Mouse (Mus musculus) CD4-positive, CD25-positive, alpha-beta regulatory T cell, adult 4 months (primary cell): ENCODE measurements around the gene Phyhd1. TPM values are rescaled to one million over a fixed set of nuclear protein-coding genes. Genes with fewer than 3 reads are reported as not detected.

Experiments used
- ATAC-seq: one replicate; pipeline ENCODE4 v1.8.0; 2017
- polyA plus RNA-seq, 2 experiments: library from polyadenylated mRNA; unstranded; fragments of 100-300 nt; shearing (Covaris generic); gene quantifications; one replicate each; pipeline ENCODE4 v1.2.1; 2017

Phyhd1 gene
- polyA plus RNA-seq, 2 experiments from 2014 or later: 2.8 to 4.4 TPM

DNA sequence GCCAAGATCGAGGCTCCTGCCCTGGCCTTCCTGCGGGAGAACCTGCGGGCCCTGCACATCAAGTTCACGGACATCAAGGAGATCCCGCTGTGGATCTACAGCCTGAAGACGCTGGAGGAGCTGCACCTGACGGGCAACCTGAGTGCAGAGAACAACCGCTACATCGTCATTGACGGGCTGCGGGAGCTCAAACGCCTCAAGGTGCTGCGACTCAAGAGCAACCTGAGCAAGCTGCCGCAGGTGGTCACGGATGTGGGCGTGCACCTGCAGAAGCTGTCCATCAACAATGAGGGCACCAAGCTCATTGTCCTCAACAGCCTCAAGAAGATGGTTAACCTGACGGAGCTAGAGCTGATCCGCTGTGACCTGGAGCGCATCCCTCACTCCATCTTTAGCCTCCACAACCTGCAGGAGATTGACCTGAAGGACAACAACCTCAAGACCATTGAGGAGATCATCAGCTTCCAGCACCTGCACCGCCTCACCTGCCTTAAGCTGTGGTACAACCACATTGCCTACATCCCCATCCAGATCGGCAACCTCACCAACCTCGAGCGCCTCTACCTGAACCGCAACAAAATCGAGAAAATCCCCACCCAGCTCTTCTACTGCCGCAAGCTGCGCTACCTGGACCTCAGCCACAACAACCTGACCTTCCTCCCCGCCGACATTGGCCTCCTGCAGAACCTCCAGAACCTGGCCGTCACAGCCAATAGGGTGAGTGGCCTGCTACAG is 9.2 kb upstream of the Phyhd1 start:
- no peak for ATAC-seq

DNA sequence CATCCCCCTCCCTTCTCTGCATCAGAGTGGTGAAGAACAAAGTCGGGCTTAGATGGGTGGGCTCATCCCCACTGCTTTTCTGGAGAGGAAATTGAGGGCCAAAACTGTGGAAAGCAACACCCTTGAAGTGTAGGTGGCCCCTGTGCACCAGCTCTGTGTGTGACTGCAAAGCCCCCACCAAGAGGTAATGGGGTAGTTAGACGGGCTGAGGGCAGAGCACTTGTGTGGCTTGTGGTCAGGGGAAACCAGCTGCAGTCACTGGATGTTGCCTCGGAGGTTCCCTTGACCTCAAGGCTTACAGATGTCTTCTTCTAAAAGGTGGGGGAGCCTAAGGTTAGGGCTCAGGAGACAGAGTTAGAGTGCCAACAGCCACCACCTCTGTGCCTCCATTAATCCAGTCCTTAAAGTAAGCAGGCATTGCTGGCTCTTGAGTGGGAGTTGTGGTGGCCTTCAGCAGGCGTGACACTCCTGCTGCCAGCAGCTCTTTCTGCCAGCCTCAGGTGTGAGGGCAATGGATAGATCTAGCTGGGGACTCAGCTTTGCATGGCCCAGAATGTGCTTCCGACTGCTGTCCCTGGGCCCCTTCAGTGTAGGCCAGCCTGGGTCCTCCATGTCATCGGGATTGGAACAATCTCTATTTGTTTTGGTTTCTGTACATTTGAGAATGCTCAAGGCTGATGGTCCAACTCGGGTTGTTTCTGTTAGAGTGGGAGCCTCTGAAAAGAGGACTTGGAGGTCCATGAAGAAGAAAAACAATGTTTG is 8.1 kb upstream of the Phyhd1 start:
- no peak for ATAC-seq

DNA sequence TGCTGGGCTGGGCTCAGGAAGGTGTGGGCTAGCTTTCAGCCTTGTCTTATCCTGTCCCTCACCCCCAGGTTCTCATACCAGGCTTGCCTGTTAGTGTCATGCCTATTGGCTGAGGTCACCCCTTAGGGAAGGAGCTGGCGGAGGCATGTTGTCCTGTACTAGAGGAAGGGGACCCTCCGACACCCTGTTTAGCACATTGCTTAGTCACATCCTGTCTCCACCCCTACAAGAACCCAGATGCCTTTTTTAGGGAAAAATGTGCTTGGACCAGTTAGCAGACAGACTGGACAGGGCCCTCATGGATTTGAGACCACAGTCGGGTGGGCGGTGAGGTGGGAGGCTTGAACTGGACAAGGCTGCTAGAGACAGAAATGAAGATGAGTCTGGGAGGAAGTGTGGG is 7.4 kb upstream of the Phyhd1 start:
- ATAC-seq: peak; percentile 52

DNA sequence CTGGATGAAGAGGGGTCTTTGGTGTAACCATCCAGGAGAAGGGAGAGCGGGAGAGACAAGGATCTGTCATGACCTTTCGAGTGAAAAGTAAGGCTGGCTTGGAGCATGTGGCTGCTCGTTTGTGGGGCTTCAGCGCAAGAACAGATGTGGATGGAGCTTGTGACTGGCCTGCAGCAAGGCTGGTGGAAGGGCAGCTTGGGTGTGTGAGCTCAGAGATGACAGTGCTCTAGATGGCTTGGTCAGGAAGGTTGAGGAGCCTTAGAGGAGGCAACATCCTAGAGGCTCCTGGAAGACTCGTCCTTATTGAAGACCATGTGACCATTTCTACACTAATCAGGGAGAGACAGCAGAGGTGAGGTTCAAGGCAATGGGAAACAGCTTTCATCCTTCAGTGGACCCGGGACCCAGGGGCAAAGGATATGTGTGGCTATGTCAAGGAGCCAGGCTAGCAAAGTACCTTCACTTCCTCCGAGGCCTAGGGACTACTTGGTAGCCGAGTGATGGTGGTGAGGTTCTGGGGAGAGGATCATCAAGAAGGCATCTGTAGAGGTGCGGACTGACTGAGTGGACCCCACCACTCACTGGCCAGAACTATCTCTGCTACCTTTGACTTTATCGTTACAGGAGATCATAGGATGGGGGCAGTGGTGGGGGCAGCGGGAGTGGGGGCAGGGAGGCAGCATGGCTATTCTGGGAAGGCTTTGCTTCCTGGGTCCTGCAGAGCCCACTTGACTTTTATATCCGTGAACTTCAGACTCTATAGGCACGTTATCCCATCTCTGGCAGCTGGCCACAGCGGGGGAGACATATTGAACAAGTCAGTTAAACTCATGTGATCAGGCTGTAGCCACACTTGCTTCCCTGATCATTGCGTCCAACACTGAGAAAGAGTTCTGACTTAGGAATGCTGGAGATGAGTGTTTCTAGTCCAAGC is 6.6 kb upstream of the Phyhd1 start:
- no peak for ATAC-seq

DNA sequence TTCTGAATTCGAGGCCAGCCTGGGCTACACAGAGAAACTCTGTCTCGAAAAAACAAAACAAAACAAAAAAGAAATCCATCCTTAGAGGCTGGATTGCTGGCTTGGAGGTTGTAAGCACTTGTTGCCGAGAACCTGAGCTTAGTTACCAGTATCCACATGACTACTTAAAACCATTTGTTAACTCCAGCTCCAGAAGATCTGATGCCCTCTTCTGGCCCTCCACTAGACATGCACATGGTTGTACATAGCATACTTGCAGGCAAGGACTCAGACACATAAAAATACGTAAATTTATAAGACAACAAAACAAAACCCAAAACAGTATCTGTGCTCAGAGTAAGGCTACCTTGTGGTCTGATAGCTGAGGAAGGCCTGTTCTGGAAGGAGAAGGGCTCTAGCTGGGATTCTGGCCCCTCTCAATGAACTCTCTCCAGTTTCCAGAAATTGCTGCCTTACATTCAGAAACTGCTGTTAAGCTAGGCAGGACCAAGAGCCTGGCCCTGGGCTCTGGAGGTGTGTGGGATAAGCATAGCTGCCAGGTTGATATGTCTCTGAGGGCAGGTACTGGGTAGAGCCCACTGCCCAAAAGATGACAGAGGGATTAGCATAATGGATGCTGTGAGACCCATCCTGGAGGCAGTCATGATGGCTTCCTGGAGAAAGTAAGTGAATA is 4.8 kb upstream of the Phyhd1 start:
- ATAC-seq: no peak

DNA sequence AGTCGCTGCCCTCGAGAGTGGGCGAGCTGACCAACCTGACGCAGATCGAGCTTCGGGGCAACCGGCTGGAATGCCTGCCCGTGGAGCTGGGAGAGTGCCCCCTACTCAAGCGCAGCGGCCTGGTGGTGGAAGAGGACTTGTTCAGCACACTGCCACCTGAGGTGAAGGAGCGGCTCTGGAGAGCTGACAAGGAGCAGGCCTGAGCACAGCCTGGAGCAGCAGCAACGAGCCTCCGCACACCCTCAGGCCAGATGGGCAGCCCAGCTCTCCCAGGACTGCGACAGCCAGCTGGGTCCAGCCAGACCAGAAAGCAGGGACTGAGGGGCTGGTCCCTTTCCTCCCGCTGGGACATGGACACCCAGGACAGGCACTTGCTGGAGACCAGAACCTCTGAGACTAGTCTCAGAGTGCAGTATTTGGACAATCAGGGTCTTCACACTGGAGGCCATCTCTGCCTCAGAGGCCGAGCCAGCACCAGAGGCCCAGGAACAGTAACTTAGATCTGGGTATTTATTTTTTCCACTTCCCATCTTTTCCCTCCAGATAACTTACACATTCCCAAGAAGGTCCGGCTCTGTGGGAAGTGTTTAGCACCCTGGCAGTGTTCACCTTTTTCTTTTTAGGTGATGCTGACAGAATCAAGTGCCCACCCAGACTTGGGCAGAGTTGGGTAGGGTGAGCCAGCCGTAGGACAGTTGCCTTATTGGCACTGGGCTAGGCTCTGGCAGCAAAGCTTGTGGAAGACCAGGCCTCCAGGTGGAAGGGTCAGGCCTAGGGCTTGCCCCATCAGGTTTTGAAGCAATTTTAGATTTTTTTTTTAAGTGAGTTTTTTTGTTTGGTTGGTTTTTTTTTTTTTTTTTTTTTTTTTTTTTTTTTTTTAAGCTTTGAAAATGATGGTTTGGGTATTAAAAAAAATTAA is 3.8 kb upstream of the Phyhd1 start:
- ATAC-seq: no peak

DNA sequence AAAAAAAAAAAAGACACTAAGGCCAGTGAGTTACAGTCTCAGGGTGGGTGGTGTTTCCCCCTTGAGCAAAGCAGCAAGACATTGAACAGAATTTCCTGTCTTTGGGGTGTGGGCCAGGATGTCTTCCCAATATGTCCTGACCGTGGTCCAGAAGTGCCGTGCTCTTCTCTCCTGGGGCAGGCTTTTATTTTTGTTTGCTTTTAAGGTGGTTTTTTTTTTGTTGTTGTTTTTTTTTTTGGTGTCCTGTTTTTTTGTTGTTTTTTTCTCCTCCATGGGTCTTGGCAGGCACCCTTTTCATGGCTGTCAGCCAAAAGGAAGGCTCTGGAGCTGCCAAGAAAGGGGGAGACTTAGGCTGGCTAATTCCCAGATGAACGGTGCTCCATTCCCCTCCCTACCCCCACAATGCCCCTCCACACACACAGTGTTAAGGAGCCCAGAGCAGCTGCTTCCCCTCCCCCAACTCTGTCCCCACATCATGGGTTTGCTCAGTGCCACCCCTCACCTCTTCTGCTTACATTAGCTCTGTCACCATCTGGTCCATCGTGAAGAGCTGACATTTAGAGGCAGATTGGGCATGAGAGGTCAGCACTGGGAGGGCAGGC is 3.1 kb upstream of the Phyhd1 start:
- no peak for ATAC-seq

DNA sequence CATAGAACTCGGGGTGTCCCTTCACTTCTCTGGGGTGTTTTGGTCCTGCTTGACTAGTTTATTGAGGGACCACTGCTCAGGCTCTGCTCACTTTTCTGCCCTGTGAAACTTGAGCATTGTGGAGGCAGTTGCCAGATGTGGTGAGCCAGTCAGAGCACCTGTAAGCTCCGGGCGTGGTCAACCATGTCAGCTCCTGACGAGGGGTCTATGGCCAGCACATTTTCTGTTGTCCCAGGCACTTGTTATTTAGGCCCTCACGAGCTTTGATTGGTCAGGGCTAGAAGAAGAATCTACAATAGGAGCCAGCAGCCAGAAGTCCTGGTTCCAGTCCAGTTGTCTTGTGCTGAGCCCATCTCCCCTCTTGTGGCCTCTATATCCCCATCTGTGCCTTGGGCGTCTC is 2.2 kb upstream of the Phyhd1 start:
- ATAC-seq: no peak

DNA sequence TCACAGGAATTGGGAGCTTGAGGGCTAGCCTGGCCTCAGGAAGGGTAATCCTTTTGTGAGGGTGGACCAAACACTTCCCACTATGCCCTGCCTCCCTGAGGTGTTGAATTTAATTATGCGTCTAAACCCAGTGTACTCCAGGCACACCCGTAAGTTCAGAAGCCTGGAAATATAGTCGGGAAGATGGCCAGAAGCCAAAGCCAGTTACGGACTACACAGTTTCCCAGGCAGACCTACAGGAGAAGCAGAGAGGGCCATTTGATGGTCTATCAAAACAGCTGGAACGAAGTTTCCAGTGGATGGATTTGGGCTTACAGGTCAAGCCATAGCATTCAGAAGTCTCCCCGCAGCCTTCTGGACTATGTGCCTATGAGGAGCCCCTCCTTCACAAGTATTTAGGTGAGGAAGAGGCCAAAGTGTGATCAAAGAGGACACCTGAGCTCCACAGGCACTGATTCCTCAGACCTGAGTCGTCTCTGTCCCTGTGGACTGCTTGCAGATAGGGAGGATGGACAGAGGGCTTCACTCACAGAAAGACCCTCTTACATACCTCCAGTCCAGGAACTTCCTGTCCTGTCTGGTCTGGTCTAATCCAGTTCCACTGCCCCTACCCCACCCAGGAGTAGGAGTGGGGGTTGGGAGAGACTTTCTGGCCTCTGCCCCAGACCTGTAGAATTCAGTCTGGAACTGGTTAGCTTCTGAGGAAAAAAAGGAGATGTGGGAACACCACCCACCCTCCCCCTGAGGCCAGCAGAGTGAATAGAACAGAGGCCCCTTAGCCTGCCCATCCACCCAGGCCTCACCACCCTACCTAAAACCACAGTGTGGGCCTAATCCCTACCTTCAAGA is 1.1 kb upstream of the Phyhd1 start:
- ATAC-seq: no peak

DNA sequence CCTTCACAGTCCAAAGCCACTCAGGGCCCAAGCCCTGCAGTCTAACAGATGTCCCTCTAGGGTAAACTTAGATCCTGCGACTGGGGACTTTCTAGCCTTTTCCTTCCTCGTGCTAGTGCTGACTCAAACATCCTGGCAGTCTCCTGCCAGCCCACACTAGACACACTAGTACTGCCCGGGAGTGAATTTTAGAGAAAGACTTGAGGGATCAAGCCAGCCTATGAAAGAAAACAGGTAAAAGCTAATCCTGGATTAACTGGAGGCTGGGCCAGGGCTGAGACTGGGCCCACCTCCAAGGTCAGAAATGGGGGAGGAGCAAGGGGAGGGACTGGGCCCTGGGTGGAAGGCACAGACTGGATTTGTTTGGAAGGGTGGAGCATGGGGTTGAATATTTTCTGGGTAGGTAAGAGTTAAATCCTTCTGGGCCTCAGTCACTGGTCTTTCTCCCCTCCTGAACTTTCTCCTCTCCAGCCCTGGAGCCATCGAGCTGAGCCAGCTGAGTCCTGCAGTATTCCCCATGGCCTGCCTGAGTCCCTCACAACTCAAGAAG is 464 bp downstream of the Phyhd1 start:
- ATAC-seq: no peak

DNA sequence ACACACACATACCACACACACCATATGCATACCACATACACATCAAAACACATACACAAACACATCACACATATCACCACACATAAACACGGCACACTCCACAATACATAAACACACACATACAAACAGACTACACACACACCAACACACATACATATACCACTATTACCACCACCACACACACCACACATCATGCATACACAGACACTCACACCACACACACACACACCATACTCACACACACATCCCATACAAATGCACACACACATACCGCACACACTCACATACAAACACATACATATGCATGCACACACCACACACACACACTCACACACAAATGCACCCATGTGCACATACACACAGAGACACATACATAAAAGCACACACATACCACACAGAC is 1.5 kb downstream of the Phyhd1 start:
- no peak for ATAC-seq

DNA sequence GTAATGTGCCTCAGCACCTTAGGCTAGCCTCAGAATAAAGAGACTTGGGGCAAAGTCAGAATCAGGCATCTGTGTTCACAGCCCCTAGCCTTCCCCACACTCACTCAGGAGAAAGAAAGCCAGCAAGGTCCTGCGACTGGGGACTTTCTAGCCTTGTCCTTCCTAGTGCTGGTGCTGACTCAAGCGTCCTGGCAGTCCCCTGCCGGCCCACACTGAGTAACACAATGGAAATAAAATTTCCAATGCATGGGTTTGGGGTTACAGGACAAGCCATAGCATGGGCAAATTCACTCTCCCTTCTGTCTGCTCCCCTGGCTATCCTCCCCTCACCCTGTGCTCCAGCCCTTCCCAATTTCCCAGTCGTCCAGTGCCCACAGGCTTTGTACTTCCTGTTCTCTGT is 2.4 kb downstream of the Phyhd1 start:
- ATAC-seq: no peak

DNA sequence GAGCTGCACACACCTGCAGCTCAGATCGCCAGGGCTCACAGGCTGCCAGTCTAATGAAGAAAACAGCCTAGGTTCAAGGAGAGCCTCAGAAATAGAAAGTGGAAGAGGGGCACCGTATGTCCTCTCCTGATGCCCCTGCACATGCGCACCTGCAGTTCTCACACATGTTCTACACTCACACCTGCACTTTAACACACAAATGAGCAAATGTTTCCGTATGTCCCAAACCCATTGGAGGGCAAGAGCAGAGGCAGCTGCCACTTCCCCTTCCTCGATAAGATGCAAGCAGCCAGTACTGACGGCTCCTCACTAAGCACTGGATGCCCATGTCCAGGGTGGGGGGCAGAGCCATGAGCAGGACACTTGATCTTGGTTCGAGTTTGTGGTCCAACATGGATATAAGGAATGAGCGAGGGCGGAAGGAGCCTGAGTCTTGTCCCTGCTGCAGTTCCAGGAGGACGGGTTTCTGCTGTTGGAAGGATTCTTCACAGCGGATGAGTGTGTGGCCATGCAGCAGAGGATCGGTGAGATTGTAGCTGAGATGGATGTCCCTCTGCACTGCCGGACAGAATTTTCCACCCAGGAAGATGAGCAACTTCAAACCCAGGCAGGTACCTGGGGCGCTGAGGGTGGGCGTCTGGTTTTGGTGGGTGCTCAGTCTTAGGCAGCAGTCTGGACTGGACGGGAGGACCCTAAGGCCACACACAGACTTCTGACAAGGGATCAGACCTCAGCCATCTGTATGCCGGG is 3.4 kb downstream of the Phyhd1 start:
- ATAC-seq: no peak

DNA sequence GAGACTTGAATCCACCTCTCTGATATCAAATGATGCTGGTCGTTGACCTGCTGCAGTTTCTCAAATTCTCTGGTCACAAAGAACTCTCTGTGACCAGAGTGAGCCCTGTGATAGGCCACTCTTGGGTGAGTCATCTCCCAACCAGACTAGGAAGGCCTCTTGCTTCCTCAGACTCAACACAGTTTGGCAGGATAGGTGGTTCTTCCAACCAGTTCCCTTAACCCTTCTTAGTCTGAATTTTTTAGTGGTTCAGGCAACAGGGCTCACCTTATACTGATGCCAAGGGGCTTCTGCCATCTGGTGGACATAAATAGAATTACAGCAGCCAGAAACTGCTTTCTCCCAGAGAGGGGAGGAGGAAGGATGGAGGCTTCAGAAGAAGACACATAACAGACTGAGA is 4.1 kb downstream of the Phyhd1 start:
- ATAC-seq: peak; percentile 95

DNA sequence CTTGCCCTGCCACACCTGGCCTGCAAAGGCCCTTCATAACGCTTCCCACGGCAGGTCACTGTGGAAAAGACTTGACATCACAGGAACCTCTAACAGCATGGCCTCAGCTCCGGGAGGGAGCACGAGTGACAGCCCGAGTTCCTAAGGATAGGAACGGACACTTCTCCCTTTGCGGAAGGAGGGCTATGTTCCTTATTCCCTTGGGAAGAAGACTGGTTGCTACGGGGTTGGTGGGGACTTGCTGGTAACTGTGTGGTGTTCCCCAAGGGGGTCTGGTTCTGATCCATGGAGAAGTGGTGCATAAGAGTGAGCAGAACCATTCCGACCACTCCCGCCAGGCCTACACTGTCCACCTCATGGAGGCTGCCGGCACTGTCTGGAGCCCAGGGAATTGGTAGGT is 14.7 kb downstream of the Phyhd1 start, which contains the start of gene Gm28038:
Gm28038 (plus strand) TSS at position 301 of the 400 bp plus-strand sequence.
- ATAC-seq: no peak

DNA sequence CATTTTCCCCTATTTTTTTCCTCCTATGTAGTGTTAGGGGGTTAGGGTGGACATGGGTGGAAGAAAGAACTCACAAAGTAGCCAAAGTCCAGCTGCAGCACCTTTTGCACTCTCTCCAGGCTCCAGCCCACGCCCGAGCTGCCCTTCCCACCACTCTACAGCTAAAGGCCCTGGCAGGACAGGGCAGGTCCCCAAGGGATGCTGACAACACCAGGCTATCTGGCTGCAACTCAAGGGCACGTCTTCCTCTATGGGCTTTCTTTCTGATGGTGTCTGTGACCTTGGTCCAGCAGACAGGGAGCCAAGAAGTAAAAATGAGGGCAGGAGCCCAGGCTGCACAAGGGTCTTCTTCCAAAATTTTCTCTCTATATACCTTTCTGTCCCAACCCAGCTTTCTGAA is 15.6 kb downstream of the Phyhd1 start:
- ATAC-seq: no peak

DNA sequence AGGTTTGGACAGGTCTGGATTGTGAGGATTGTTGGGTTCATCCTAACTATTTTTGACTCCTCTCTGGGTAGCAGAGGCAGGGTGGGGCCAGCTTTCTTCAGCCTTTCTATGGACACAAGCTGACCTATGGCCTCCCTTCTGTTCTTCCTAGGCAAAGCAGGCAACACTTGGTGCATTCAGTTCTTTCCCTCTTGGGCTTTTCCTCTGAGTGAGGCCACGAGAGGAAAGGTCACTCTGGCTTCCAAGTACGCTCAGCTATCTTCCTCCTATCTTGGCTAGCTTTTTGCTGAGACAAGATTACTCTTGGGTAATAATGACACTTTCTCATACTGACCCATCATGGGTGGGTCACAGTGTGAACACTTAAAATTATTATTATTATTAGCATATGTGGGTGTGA is 17.2 kb downstream of the Phyhd1 start:
- ATAC-seq: no peak

DNA sequence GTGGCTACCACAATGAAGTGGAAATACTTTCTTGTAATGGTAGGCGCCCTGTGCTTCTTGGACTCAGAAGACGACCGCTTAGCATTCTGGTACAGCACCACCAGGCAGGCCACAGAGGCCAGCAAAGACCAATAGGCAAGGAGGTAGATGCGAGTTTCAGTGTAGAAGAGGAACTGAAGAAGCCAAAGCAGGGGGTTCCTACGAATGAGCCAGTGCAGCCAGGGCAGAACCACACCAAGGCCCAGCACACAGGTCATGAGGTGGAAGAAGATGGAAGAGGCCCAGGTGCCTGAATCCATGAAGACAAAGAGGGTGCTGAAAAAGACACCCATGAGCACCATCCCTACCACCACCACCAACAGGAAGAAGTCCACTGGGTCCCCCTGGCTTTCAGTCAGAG is 19.0 kb downstream of the Phyhd1 start:
- ATAC-seq: no peak
